Mouse (Mus musculus) liver, adult 2 months (tissue): ENCODE results near the gene Arnt2.

Source experiments
- CTCF ChIP-seq: fragments of 200-500 bp; IDR thresholded peaks from 2 replicates; pipeline ENCODE4 v1.5.1; 2011; ENCODE audit warnings: low read depth, low read length, control low read depth
- POLR2A ChIP-seq: fragments of 200-500 bp; IDR thresholded peaks from 2 replicates; pipeline ENCODE4 v1.6.1; 2011; ENCODE audit warnings: low read length, control low read depth; ENCODE audit not compliant: insufficient read depth; ENCODE audit errors: extremely low read depth

DNA sequence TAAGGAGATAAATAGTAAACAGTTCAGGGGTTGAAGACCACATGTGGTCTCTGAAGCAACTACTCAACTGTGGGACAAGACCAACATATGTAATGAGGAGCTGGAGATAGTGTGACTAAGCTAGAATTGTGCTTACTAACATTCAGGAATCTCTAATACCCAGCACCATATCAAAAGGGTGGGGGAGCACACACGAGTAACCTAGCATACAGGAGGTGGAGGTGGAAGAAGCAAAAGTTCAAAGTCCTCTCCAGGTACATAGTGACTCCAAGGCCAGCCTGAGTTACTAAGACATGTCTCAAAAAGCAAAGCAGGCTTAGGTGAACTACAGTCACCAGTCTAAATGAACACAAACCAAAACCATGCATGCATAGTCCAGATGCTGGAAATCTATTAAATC lies 29.6 kb upstream of the Arnt2 start:
- TF ChIP-seq CTCF (no peak), POLR2A (no peak)
